Mouse (Mus musculus) heart, postnatal 36 days (tissue): ENCODE measurements around the gene Rps29. TPM values are rescaled to one million over a fixed set of nuclear protein-coding genes. Genes with fewer than 3 reads are reported as not detected.
"Not testable (repeated sequence)": the region's sequence is repeated elsewhere in the genome, so short reads cannot be mapped to it uniquely, and the experiment has no call there.

Experiments
- DNase-seq, 2 experiments: peaks; one replicate each; pipeline ENCODE4 v3.0.0; 2021 to 2022
- intact Hi-C: fragments of 180-260 bp; cut with DNase I; formaldehyde crosslinking; loops from one replicate; pipeline ENCODE4 v1.15.1; 2025
- total RNA-seq, 2 experiments: library from RNA; stranded (reverse); gene quantifications; 2 replicates each; pipeline ENCODE4 v1.2.3; 2021

Gene Rps29
- total RNA-seq = 1,000 to 10,000 TPM; 1,412 to 1,495 TPM

DNA sequence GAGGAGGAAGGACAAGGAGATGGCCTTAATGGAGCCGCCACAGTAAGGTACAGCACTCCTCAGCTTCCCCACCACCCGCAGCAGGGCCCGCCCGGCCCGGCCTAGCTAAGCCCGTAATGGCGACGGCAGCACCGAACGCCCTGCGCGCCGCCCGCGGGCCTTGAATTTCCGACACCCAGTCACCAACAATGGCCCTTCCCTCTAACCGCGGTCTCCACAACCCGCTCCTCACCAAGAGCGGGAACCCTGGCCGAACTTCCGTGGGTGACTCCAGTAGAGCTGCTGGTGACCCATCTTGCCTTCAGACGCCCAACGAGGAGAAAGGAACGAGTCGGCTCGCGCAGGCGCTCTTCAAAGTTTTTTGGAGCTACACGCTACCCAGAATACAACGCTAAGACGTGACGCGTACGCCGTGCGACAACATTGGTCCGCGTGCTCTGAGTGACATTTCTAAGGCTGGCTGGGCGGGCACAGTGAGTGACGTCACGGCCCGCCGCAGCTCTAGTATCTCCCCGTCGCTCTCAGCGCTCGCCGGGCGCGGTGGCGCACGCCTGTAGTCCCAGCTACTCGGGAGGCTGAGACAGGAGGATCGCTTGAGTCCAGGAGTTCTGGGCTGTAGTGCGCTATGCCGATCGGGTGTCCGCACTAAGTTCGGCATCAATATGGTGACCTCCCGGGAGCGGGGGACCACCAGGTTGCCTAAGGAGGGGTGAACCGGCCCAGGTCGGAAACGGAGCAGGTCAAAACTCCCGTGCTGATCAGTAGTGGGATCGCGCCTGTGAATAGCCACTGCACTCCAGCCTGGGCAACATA is at the start of gene Rps29:
Gene Rps29 (minus strand): TSS at position 422 of the 813 bp plus-strand sequence.
- intact Hi-C loops = not testable (repeated sequence)
- DNase-seq = peak; percentile 97

- DNase-seq = no peak
- intact Hi-C loops = loop anchor here (10.0 kb wide), 1 partner anchor 376 kb away; the partner anchor contains the start of gene Vcpkmt
These were observed 49.5 kb upstream of the Rps29 start for GRCm38 (mm10) chr12:69208520-69208919.

DNA sequence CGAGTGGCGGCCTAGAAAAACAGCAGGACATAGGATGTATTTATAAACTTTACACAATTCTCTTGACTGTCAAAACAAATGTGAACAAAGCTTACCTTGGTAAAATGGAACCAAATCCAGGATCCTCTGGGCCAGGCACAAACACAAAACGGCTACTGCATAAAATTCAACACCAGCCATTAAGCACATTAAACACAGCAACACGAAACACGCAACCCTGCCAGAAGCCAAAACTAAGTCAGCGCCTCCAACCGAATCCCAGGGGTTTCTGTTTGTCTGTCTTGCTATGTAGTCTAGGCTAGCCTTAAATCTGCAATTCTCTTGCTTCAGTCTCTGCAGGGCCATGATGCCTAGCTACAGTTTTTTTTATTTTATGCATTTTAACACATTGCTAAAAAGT is 48.9 kb upstream of the Rps29 start:
- intact Hi-C loops = loop anchor here (10.0 kb wide), 1 partner anchor 377 kb away; the partner anchor contains the start of gene Vcpkmt
- DNase-seq = no peak

DNA sequence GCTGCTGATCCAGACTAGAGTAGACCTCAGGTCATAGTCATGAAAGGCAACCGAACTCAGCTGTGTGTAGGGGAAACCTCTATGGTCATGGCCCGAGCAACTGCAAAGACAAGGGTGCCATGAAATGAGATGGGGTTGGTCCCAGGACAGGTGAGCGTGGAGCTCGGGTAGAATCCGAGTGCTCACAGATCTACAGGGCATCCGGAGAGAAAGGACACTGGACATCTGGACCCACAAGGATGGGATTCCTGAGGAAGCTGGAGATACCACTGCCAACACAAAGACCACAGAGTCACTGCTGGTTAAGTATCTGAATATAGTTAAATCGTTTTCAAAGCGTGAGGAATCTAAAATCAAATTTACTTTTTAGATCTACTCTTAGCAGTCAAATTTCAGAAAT is 48.4 kb upstream of the Rps29 start:
- DNase-seq = no peak
- intact Hi-C loops = loop anchor here (10.0 kb wide), 1 partner anchor 377 kb away; the partner anchor contains the start of gene Vcpkmt

GRCm38 (mm10) chr12:69204052-69204833 is 45.3 kb upstream of the Rps29 start, which contains the start of gene Gm49384:
Gene Gm49384 (minus strand): TSS chr12:69204267.
- no peak for DNase-seq
- intact Hi-C loops = loop anchor here (10.0 kb wide), 1 partner anchor 381 kb away; the partner anchor contains the start of gene Vcpkmt

DNA sequence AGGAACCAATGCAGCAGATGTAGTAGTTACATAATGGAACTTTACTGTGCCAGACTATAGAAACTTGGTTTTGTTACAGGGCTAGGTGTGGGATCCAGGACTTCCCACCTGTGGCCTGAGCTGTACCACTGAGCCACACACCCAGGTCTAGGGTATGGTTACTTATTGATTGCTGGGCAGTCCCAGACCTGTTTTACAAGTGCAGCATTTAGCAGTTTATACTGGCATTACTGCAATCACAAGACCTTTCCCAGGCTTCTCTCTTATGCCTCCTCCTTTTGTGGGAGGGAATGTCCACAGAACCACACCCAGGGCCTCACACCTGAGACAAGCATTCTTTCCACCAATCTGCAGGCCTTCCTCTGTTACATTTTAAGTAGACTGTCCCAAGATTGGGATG is 40.0 kb upstream of the Rps29 start:
- intact Hi-C loops = loop anchor here (2.0 to 5.0 kb wide), 3 partner anchors 42 to 483 kb away; partner anchors contain the start of genes Klhdc1, Klhdc2 and Sos2
- no peak for DNase-seq

DNA sequence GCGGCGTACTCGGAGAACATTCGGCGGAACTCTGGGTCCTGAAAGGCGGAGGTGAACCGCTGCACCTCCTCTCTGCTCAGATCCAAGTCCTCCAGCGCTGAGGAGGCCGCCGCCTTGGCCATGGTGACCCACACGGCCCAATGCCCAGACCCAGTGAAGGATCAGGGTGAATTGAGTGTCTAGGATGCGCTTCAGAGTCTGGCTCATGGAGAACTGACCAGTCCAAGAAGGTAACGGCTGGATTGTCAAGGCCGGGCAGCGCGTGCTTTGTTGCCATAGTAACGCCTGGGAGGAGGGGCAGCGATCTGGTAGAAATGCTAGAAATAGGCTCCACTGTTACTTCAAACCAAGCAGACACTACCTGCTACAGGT is 39.2 kb upstream of the Rps29 start, which contains the start of gene Dnaaf2:
Gene Dnaaf2 (minus strand): TSS at position 266 of the 372 bp plus-strand sequence.
- intact Hi-C loops = loop anchor here (2.0 to 5.0 kb wide), 3 partner anchors 43 to 484 kb away; partner anchors contain the start of genes Klhdc1, Klhdc2 and Sos2

DNA sequence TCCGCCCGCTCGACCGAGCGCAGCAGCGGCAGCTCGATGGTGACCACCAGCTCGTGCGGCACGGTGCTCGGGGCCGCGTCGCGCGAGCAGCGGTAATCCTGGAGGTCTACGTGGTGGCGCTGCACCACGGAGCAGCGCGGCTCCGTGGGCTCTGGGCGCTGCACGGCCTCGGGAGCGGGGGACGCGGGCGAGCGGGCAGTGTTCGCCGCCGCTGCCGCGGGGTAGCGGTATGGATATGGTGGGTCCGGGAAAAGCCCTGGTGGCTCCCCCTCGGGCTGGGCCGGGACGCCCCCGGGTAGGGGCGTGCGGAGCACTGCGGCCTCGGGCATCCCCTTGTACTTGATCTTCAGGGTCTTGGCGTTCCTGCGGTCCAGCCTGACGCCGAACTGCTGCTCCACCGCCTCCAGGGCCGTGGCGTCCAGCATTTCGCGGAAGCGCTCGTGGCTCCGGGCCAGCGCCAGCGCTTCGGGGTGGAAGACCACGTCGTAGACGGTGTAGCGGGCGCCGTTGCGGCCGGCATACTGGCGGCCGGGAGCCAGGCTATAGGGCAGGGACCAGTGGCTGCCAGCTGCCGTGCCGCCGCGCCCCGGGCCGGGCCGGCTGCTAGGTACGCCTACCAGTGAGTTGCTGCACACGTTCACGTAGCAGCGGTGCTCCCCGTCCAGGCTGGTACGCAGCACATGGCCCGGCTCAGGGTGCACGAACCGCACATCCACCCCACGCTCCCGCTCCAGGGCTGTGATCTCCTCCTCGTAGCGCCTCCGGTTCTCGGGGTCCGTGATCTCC is 38.6 kb upstream of the Rps29 start:
- DNase-seq = peak; percentile 66 to 75
- intact Hi-C loops = loop anchor here (1.0 to 5.0 kb wide), 4 partner anchors 13 to 485 kb away; partner anchors contain the start of genes Klhdc1, Klhdc2, Mgat2 and Rpl36al

More for the DNA sequence above, 39.2 kb upstream of the Rps29 start, which contains the start of gene Dnaaf2:
- peak in 1 of 2 experiments; percentile 63 for DNase-seq

GRCm38 (mm10) chr12:69196444-69197377 is 37.7 kb upstream of the Rps29 start, which contains the start of gene Gm49383:
Gene Gm49383 (minus strand): TSS chr12:69197104.
- intact Hi-C loops = loop anchor here (1.0 to 5.0 kb wide), 3 partner anchors 12 to 486 kb away; partner anchors contain the start of genes Klhdc2, Mgat2, Rpl36al and Sos2
- peak; percentile 73 to 78 for DNase-seq

- intact Hi-C loops = no loop called here
- DNase-seq = no peak
These were observed 33.7 kb upstream of the Rps29 start for GRCm38 (mm10) chr12:69192637-69193036.

DNA sequence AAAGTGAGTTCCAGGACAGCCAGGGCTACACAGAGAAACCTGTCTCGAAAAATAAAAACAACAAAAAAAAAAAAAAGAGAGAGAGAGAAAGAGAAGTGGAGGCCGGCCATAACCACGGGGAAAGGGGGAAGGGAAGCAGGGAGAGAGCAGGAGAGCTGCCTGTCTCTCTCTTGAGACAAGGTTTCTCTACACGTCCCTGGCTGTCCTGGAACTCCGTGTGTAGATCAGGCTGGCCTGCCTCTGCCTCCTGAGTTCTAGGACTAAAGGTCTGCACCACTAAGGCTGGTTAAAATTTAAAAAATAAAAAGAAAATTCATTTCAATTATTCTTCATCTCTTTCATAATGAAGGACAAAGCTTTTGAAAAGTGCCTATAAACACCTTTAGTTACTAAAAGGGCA is 32.4 kb upstream of the Rps29 start:
- no peak for DNase-seq
- intact Hi-C loops = no loop called here

DNA sequence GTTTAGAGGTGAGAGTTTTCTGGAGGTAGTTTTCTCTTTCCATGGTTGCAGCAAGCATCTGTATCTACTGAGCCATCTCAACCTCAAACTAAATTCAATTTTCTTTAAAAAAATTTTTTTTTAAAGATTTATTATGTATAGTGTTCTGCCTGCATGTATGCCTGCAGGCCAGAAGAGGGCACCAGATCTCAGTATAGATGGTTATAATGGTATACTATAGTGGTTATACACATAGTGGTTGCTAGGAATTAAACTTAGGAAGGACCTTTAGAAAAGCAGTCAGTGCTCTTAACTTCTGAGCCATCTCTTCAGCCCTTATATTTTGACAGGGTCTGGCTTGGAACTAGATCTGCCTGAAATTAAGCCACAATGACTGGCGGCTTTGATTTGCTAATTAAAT is 31.5 kb upstream of the Rps29 start:
- intact Hi-C loops = no loop called here
- no peak for DNase-seq

DNA sequence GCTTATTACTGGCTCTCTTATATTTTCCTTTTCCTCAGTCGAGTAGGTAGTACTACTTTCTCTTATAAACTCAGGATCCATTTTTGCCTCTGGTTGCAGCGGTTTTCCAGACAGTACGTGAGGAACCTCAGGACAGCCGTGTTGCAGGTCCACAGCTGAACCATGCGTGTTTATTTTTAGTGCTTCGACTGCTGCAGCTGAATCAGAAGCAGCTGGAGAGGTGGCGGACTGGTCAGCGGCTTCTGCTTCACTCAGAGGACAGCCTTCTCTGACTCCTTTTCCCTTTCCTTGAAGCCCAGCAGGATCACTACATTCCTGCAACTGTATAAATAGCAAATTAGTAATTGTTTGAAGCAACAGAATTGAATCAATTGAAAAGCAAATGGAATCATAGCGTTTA is 31.1 kb upstream of the Rps29 start:
- intact Hi-C loops = no loop called here
- DNase-seq = no peak

- intact Hi-C loops = no loop called here
- no peak for DNase-seq
These were observed 28.0 kb upstream of the Rps29 start for GRCm38 (mm10) chr12:69186811-69187471.

DNA sequence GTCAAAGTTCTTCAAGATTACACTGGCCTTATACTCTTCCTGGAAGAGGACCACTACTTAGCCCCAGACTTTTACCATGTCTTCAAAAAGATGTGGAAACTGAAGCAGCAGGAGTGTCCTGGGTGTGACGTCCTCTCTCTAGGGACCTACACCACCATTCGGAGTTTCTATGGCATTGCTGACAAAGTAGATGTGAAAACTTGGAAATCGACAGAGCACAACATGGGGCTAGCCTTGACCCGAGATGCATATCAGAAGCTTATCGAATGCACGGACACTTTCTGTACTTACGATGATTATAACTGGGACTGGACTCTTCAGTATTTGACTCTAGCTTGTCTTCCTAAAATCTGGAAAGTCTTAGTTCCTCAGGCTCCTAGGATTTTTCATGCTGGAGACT is 26.4 kb upstream of the Rps29 start:
- no peak for DNase-seq
- intact Hi-C loops = no loop called here

DNA sequence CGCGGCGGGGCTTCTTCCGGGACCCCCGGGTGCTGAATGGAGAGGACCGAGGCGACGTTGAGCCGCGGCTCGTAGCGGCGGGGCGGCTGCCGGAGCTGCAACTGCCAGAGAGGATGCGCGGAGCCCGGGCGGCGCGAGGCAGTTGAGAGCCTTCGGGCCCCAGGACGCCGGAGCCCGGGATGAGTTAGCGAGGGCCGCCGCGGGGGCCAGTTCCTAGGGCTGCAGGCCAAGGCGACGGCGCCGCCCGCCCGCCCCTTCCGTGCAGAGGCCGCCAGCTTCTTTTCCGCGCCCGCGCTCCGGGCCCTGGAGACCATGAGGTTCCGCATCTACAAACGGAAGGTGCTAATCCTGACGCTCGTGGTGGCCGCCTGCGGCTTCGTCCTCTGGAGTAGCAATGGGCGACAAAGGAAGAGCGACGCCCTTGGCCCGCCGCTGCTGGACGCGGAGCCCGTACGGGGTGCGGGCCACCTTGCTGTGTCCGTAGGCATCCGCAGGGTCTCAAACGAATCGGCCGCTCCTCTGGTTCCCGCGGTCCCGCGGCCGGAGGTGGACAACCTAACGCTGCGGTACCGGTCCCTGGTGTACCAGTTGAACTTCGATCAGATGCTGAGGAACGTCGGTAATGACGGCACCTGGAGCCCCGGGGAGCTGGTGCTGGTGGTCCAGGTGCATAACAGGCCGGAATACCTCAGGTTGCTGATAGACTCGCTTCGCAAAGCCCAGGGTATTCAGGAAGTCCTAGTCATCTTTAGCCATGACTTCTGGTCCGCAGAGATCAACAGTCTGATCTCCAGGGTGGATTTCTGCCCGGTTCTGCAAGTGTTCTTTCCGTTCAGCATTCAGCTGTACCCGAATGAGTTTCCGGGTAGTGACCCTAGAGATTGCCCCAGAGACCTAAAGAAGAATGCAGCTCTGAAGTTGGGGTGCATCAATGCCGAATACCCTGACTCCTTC is 25.6 kb upstream of the Rps29 start:
- intact Hi-C loops = loop anchor here (1.0 kb wide), 1 partner anchor 13 kb away; the partner anchor contains the start of gene Gm49383
- peak in 1 of 2 experiments; percentile 70 for DNase-seq
